Mouse (Mus musculus) thymus, adult 2 months (tissue): Measurements from ENCODE around the gene Lamb3.

Experiments used
- CTCF ChIP-seq: fragments of 200-500 bp; IDR thresholded peaks from 2 replicates; pipeline ENCODE4 v1.5.1; 2012; ENCODE audit warnings: mild to moderate bottlenecking, control low read depth, low read length, moderate library complexity, borderline replicate concordance; ENCODE audit not compliant: control insufficient read depth, poor library complexity, insufficient read depth; ENCODE audit errors: extremely low read depth
- POLR2A ChIP-seq: fragments of 200-500 bp; IDR thresholded peaks from 2 replicates; pipeline ENCODE4 v1.6.1; 2012; ENCODE audit warnings: mild to moderate bottlenecking, low read length, control low read depth, moderate library complexity; ENCODE audit not compliant: control insufficient read depth, poor library complexity, insufficient read depth; ENCODE audit errors: extremely low read depth

DNA sequence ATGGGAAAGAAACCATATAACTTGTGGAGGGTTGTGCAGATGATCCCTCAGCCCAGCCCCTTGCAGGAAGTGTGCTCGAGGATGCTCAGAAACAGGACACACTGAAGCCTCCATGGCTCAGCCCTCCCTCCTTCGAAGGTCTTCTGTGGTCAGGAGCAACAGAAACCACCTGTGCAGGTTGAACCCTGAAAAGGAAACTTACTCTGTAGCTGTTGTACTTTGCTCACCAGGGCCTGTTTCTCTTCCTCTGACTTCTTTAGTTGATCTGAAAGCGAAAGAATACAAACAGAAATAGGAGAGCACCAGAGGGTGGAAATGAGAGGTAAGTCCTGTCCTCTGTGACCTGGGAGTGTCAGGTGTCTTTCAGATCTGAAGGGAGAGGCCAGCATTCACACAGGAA lies 26.4 kb upstream of the Lamb3 start:
- TF ChIP-seq CTCF = no peak
- TF ChIP-seq POLR2A = no peak
